Mouse (Mus musculus) cortical plate, adult 2 months (tissue): ENCODE results near the gene Dnajc4. TPM values are rescaled to one million over a fixed set of nuclear protein-coding genes. Genes with fewer than 3 reads are reported as not detected.

Experiments
- H3K27ac ChIP-seq: fragments of 200-500 bp; 2 replicates; pipeline ENCODE4 v1.5.1; 2012; ENCODE audit warnings: low read length, control low read depth, inconsistent platforms; ENCODE audit not compliant: insufficient read depth
- H3K4me1 ChIP-seq: fragments of 200-500 bp; 2 replicates; pipeline ENCODE4 v1.6.1; 2011; ENCODE audit warnings: low read length; ENCODE audit not compliant: control insufficient read depth, insufficient read depth
- H3K4me3 ChIP-seq: fragments of 200-500 bp; 2 replicates; pipeline ENCODE4 v1.5.1; 2011; ENCODE audit warnings: mild to moderate bottlenecking, low read length, control low read depth; ENCODE audit not compliant: insufficient read depth
- CTCF ChIP-seq: fragments of 200-500 bp; IDR thresholded peaks from 2 replicates; pipeline ENCODE4 v1.5.1; 2011; ENCODE audit warnings: mild to moderate bottlenecking, control low read depth, low read length; ENCODE audit not compliant: insufficient read depth; ENCODE audit errors: extremely low read depth
- POLR2A ChIP-seq: fragments of 200-500 bp; IDR thresholded peaks from 2 replicates; pipeline ENCODE4 v1.6.1; 2011; ENCODE audit warnings: mild to moderate bottlenecking, low read length, control low read depth; ENCODE audit not compliant: insufficient read depth; ENCODE audit errors: extremely low read depth
- polyA plus RNA-seq: library from polyadenylated mRNA; depleted of rRNA; stranded (reverse); fragments of >200 nt; gene quantifications from 2 replicates; pipeline ENCODE4 v1.2.3, GENCODE M21; 2012; rRNA removed

Dnajc4 gene
- polyA plus RNA-seq, 1 experiment: 39.1 TPM

- no peaks in the 10 kb centered on the region for H3K4me1 ChIP-seq
- peak overlapping the region; percentile 96 for H3K4me3 ChIP-seq
- TF ChIP-seq CTCF (no peak), POLR2A (0 out of 2 replicates have a peak, but pooled peaks have one; percentile 5)
- H3K27ac ChIP-seq: peak overlapping the region; percentile 47
Observed at GRCm38 (mm10) chr19:6940396-6941351, 51.7 kb downstream of the Dnajc4 start.

GRCm38 (mm10) chr19:6939106-6940002 lies 53.0 kb downstream of the Dnajc4 start:
- no peak for TF ChIP-seq CTCF
- no peak for TF ChIP-seq POLR2A
- Histone ChIP-seq H3K4me3 (peak overlapping the region; percentile 96), H3K4me1 (no peaks in the 10 kb centered on the region), H3K27ac (no peak overlapping the region)

Other genes with a start within 250 kb of the Dnajc4 start
- 39.3 and 39.9 TPM in 2 replicates for gene Rps6ka4, start 151.9 kb downstream of the Dnajc4 start, polyA plus RNA-seq
- gene Ccdc88b, start 134.4 kb downstream of the Dnajc4 start, polyA plus RNA-seq: 1.9 and 4.0 TPM in 2 replicates
- 95.8 and 96.5 TPM in 2 replicates for gene Trmt112, start 82.9 kb downstream of the Dnajc4 start, polyA plus RNA-seq
- gene Prdx5, start 82.5 kb downstream of the Dnajc4 start, polyA plus RNA-seq: 366 and 368 TPM in 2 replicates
- 59.2 and 62.9 TPM in 2 replicates for gene Esrra, start 70.8 kb downstream of the Dnajc4 start, polyA plus RNA-seq
- gene Catsperz, start 67.2 kb downstream of the Dnajc4 start, polyA plus RNA-seq: 31.9 and 33.9 TPM in 2 replicates
- 57.1 and 59.0 TPM in 2 replicates for gene Kcnk4, start 58.1 kb downstream of the Dnajc4 start, polyA plus RNA-seq
- gene Bad, start 50.7 kb downstream of the Dnajc4 start, polyA plus RNA-seq: 60.4 and 66.3 TPM in 2 replicates
- 117 and 121 TPM in 2 replicates for gene Gpr137, start 50.1 kb downstream of the Dnajc4 start, polyA plus RNA-seq
- gene Ppp1r14b, start 17.6 kb downstream of the Dnajc4 start, polyA plus RNA-seq: 48.3 and 49.4 TPM in 2 replicates
- gene Plcb3, start 16.1 kb downstream of the Dnajc4 start, polyA plus RNA-seq: 17.4 and 18.4 TPM in 2 replicates
- gene Fkbp2, start 12.1 kb downstream of the Dnajc4 start, polyA plus RNA-seq: 215 and 217 TPM in 2 replicates
- 99.6 and 107 TPM in 2 replicates for gene Vegfb, start 4.9 kb downstream of the Dnajc4 start, polyA plus RNA-seq
- 13.4 and 13.9 TPM in 2 replicates for gene Nudt22, start 3.5 kb upstream of the Dnajc4 start, polyA plus RNA-seq
- gene Trpt1, start 3.6 kb upstream of the Dnajc4 start, polyA plus RNA-seq: 24.2 and 25.8 TPM in 2 replicates
- 5.6 and 6.0 TPM in 2 replicates for gene Fermt3, start 26.9 kb upstream of the Dnajc4 start, polyA plus RNA-seq
- gene Stip1, start 47.4 kb upstream of the Dnajc4 start, polyA plus RNA-seq: 133 and 140 TPM in 2 replicates
- 19.1 and 22.2 TPM in 2 replicates for gene Macrod1, start 64.2 kb upstream of the Dnajc4 start, polyA plus RNA-seq
- 8.2 and 9.2 TPM in 2 replicates for gene Flrt1, start 113.2 kb upstream of the Dnajc4 start, polyA plus RNA-seq
- 265 TPM in 2 replicates for gene Otub1, start 213.7 kb upstream of the Dnajc4 start, polyA plus RNA-seq
- 1,448 and 1,495 TPM in 2 replicates for gene Cox8a, start 225.0 kb upstream of the Dnajc4 start, polyA plus RNA-seq
- 62.4 and 64.7 TPM in 2 replicates for gene Naa40, start 248.6 kb upstream of the Dnajc4 start, polyA plus RNA-seq